Mouse (Mus musculus): ENCODE results near the gene Myoz1. TPM values are rescaled to one million over a fixed set of nuclear protein-coding genes. Genes with fewer than 3 reads are reported as not detected.

Myoz1 gene
- polyA plus RNA-seq (2014; fragmentation: Illumina TruSeq; extraction: RNeasy Lipid Tissue Mini Kit (QIAGEN cat#74804); ENCODE audit: low read depth, low replicate concordance), result 0.97 TPM

GRCm38 (mm10) chr14:20656361-20656760 lies at the start of gene Myoz1:
TSS of gene Myoz1 (minus strand) at chr14:20656540.

GRCm38 (mm10) chr14:20702741-20703381 lies 46.5 kb upstream of the Myoz1 start, which contains the start of gene Chchd1:
TSS of gene Chchd1 (plus strand) at chr14:20703006.

GRCm38 (mm10) chr14:20694884-20695760 lies 38.8 kb upstream of the Myoz1 start, which contains the start of gene Fut11:
TSS of gene Fut11 (plus strand) at chr14:20694968.

GRCm38 (mm10) chr14:20674064-20674833 lies 17.9 kb upstream of the Myoz1 start, which contains the start of gene Sec24c:
TSS of gene Sec24c (plus strand) at chr14:20674308.

GRCm38 (mm10) chr14:20668154-20668810 lies 11.9 kb upstream of the Myoz1 start, which contains the start of gene Synpo2l:
TSS of gene Synpo2l (minus strand) at chr14:20668354.

GRCm38 (mm10) chr14:20640644-20641437 lies 15.5 kb downstream of the Myoz1 start, which contains the start of gene Usp54:
TSS of gene Usp54 (minus strand) at chr14:20641063.

Other genes with a start within 250 kb of the Myoz1 start
- gene Cfap70, start 204.3 kb downstream of the Myoz1 start, polyA plus RNA-seq (2014; fragmentation: Illumina TruSeq; extraction: RNeasy Lipid Tissue Mini Kit (QIAGEN cat#74804); ENCODE audit: low read depth, low replicate concordance), result not detected
- 68.7 TPM for gene Anxa7, start 176.4 kb downstream of the Myoz1 start, polyA plus RNA-seq (2014; fragmentation: Illumina TruSeq; extraction: RNeasy Lipid Tissue Mini Kit (QIAGEN cat#74804); ENCODE audit: low read depth, low replicate concordance)
- 0.24 TPM for gene Mss51, start 159.6 kb downstream of the Myoz1 start, polyA plus RNA-seq (2014; fragmentation: Illumina TruSeq; extraction: RNeasy Lipid Tissue Mini Kit (QIAGEN cat#74804); ENCODE audit: low read depth, low replicate concordance)
- 66.4 TPM for gene Ppp3cb, start 110.0 kb downstream of the Myoz1 start, polyA plus RNA-seq (2014; fragmentation: Illumina TruSeq; extraction: RNeasy Lipid Tissue Mini Kit (QIAGEN cat#74804); ENCODE audit: low read depth, low replicate concordance)
- gene Usp54, start 15.5 kb downstream of the Myoz1 start, polyA plus RNA-seq (2014; fragmentation: Illumina TruSeq; extraction: RNeasy Lipid Tissue Mini Kit (QIAGEN cat#74804); ENCODE audit: low read depth, low replicate concordance), result 17.6 TPM
- 71.9 TPM for gene Synpo2l, start 11.8 kb upstream of the Myoz1 start, polyA plus RNA-seq (2014; fragmentation: Illumina TruSeq; extraction: RNeasy Lipid Tissue Mini Kit (QIAGEN cat#74804); ENCODE audit: low read depth, low replicate concordance)
- 79.6 TPM for gene Sec24c, start 17.8 kb upstream of the Myoz1 start, polyA plus RNA-seq (2014; fragmentation: Illumina TruSeq; extraction: RNeasy Lipid Tissue Mini Kit (QIAGEN cat#74804); ENCODE audit: low read depth, low replicate concordance)
- gene Fut11, start 38.4 kb upstream of the Myoz1 start, polyA plus RNA-seq (2014; fragmentation: Illumina TruSeq; extraction: RNeasy Lipid Tissue Mini Kit (QIAGEN cat#74804); ENCODE audit: low read depth, low replicate concordance), result 6.8 TPM
- 175 TPM for gene Chchd1, start 46.5 kb upstream of the Myoz1 start, polyA plus RNA-seq (2014; fragmentation: Illumina TruSeq; extraction: RNeasy Lipid Tissue Mini Kit (QIAGEN cat#74804); ENCODE audit: low read depth, low replicate concordance)
- 44.9 TPM for gene Zswim8, start 51.0 kb upstream of the Myoz1 start, polyA plus RNA-seq (2014; fragmentation: Illumina TruSeq; extraction: RNeasy Lipid Tissue Mini Kit (QIAGEN cat#74804); ENCODE audit: low read depth, low replicate concordance)
- gene Ndst2, start 78.0 kb upstream of the Myoz1 start, polyA plus RNA-seq (2014; fragmentation: Illumina TruSeq; extraction: RNeasy Lipid Tissue Mini Kit (QIAGEN cat#74804); ENCODE audit: low read depth, low replicate concordance), result 13.7 TPM
- 46.3 TPM for gene Camk2g, start 137.5 kb upstream of the Myoz1 start, polyA plus RNA-seq (2014; fragmentation: Illumina TruSeq; extraction: RNeasy Lipid Tissue Mini Kit (QIAGEN cat#74804); ENCODE audit: low read depth, low replicate concordance)
- gene Plau, start 180.1 kb upstream of the Myoz1 start, polyA plus RNA-seq (2014; fragmentation: Illumina TruSeq; extraction: RNeasy Lipid Tissue Mini Kit (QIAGEN cat#74804); ENCODE audit: low read depth, low replicate concordance), result 2.6 TPM